ENCODE assay signal across 25 mouse cellular contexts in genomic region chr2:93425810-93426209, GRCm38 (mm10). TPM values are rescaled to one million over a fixed set of nuclear protein-coding genes. Genes with fewer than 3 reads are reported as not detected.
DNase-seq lines count a peak whose midpoint lies in the region; ATAC-seq and TF ChIP-seq lines count a peak whose summit lies in the region.
"Had no signal": no experiment of that assay in that cellular context is flagged by ENCODE, and none has a peak within 500 bp of the region (broad histone marks: within the 10 kb centered on the region; RNA-seq: fewer than 3 reads in every experiment).

No protein-coding gene starts in this region.

- no peak for TF ChIP-seq EP300 in lung, postnatal 0 days (IDR thresholded peaks at IDR 0.05)

- H3K4me2 ChIP-seq in hindbrain, embryonic 16.5 days (ENCODE audit: low read length): no peak overlapping the region
- no peak overlapping the region for H3K4me2 ChIP-seq in lung, embryonic 14.5 days
- no peak overlapping the region for H3K4me2 ChIP-seq in lung, postnatal 0 days (replicated peaks; ENCODE audit: low read depth, low read length)
- no peak overlapping the region for H3K4me2 ChIP-seq in limb, embryonic 14.5 days (replicated peaks; ENCODE audit: low read depth, low read length, severe bottlenecking)
- H3K4me2 ChIP-seq: embryonic facial prominence, embryonic 12.5 days; forebrain, embryonic 13.5 days; heart, embryonic 12.5 days; hindbrain, embryonic 12.5 days; midbrain, embryonic 12.5 days had no signal

- no peak for TF ChIP-seq POLR2A in limb, embryonic 14.5 days (IDR thresholded peaks at IDR 0.05; ENCODE audit: borderline replicate concordance, extremely low read depth, insufficient read depth, insufficient read length)

- peaks cover 24% of the 10 kb centered on the region; the same call in 1 of the 2 replicates for H3K27me3 ChIP-seq in hindbrain, embryonic 10.5 days (ENCODE audit: insufficient read depth, poor library complexity, severe bottlenecking)
- H3K27me3 ChIP-seq in hindbrain, embryonic 16.5 days (replicated peaks; ENCODE audit: control insufficient read depth, insufficient read depth, low read length): no peaks in the 10 kb centered on the region
- H3K27me3 ChIP-seq in lung, embryonic 14.5 days (ENCODE audit: insufficient read depth, low read length): no peaks in the 10 kb centered on the region
- H3K27me3 ChIP-seq in lung, postnatal 0 days (replicated peaks; ENCODE audit: insufficient read depth, low read length): no peaks in the 10 kb centered on the region
- no peaks in the 10 kb centered on the region for H3K27me3 ChIP-seq in limb, embryonic 14.5 days (ENCODE audit: control insufficient read depth, insufficient read depth, low read length)
- H3K27me3 ChIP-seq: embryonic facial prominence, embryonic 12.5 days; forebrain, embryonic 13.5 days; Patski had no signal

- no peak for ATAC-seq in hindbrain, embryonic 16.5 days
- ATAC-seq in lung, embryonic 14.5 days (ENCODE audit: insufficient read depth): peak; percentile 29; the same call in 1 of the 2 replicates
- no peak for ATAC-seq in lung, postnatal 0 days
- no peak for ATAC-seq in limb, embryonic 14.5 days (ENCODE audit: low FRiP score, low read depth)
- ATAC-seq: forebrain, embryonic 13.5 days; Patski had no signal

- no peak overlapping the region for H3K4me3 ChIP-seq in hindbrain, embryonic 10.5 days
- no peak overlapping the region for H3K4me3 ChIP-seq in hindbrain, embryonic 16.5 days (ENCODE audit: low read length)
- H3K4me3 ChIP-seq in lung, embryonic 14.5 days (ENCODE audit: low read depth, low read length): no peak overlapping the region
- H3K4me3 ChIP-seq in lung, postnatal 0 days (ENCODE audit: low read depth, low read length): no peak overlapping the region
- H3K4me3 ChIP-seq in limb, embryonic 14.5 days (replicated peaks; ENCODE audit: low read length): no peak overlapping the region
- H3K4me3 ChIP-seq: embryonic facial prominence, embryonic 12.5 days; erythroblast, embryonic 14.5 days; forebrain, embryonic 13.5 days; heart, embryonic 12.5 days; hindbrain, embryonic 12.5 days; midbrain, embryonic 12.5 days had no signal

- H3K9ac ChIP-seq in hindbrain, embryonic 16.5 days (ENCODE audit: low read depth, low read length): no peak overlapping the region
- H3K9ac ChIP-seq in lung, embryonic 14.5 days: no peak overlapping the region
- H3K9ac ChIP-seq in lung, postnatal 0 days (replicated peaks; ENCODE audit: low read depth): no peak overlapping the region
- H3K9ac ChIP-seq in limb, embryonic 14.5 days (ENCODE audit: low read depth, low read length, severe bottlenecking): no peak overlapping the region
- H3K9ac ChIP-seq: embryonic facial prominence, embryonic 12.5 days; forebrain, embryonic 13.5 days; heart, embryonic 12.5 days; hindbrain, embryonic 12.5 days; midbrain, embryonic 12.5 days had no signal

- H3K4me1 ChIP-seq in hindbrain, embryonic 10.5 days (replicated peaks): peaks cover 50% of the 10 kb centered on the region
- no peaks in the 10 kb centered on the region for H3K4me1 ChIP-seq in hindbrain, embryonic 16.5 days (ENCODE audit: control insufficient read depth, insufficient read depth, low read depth, low read length)
- H3K4me1 ChIP-seq in lung, embryonic 14.5 days (ENCODE audit: insufficient read depth): no peaks in the 10 kb centered on the region
- no peaks in the 10 kb centered on the region for H3K4me1 ChIP-seq in lung, postnatal 0 days (ENCODE audit: insufficient read depth, low read depth, low read length)
- no peaks in the 10 kb centered on the region for H3K4me1 ChIP-seq in limb, embryonic 14.5 days (ENCODE audit: control insufficient read depth, insufficient read depth, low read length)
- H3K4me1 ChIP-seq: embryonic facial prominence, embryonic 12.5 days; forebrain, embryonic 13.5 days; heart, embryonic 12.5 days had no signal

- no peaks in the 10 kb centered on the region for H3K9me3 ChIP-seq in hindbrain, embryonic 10.5 days
- no peaks in the 10 kb centered on the region for H3K9me3 ChIP-seq in hindbrain, embryonic 16.5 days (ENCODE audit: control insufficient read depth, low read length)
- no peaks in the 10 kb centered on the region for H3K9me3 ChIP-seq in lung, embryonic 14.5 days (ENCODE audit: low read depth, low read length)
- H3K9me3 ChIP-seq in lung, postnatal 0 days (ENCODE audit: low read length): no peaks in the 10 kb centered on the region
- H3K9me3 ChIP-seq in limb, embryonic 14.5 days (ENCODE audit: control insufficient read depth, low read length): no peaks in the 10 kb centered on the region
- H3K9me3 ChIP-seq: embryonic facial prominence, embryonic 12.5 days; forebrain, embryonic 13.5 days; G1E; heart, embryonic 12.5 days; hindbrain, embryonic 12.5 days; midbrain, embryonic 12.5 days had no signal

- 34% methylated on average over 4 of the region's 4 CpGs for WGBS in hindbrain, embryonic 10.5 days
- 52% methylated on average over 4 of the region's 4 CpGs for WGBS in hindbrain, embryonic 16.5 days
- 39% methylated on average over 4 of the region's 4 CpGs for WGBS in lung, embryonic 14.5 days
- 63% methylated on average over 4 of the region's 4 CpGs for WGBS in lung, postnatal 0 days
- 37% methylated on average over 4 of the region's 4 CpGs for WGBS in limb, embryonic 14.5 days

- DNase-seq in hindbrain, embryonic 10.5 days (ENCODE audit: low spot score): no peak
- no peak for DNase-seq in lung, embryonic 14.5 days
- no peak for DNase-seq in lung, postnatal 0 days (ENCODE audit: low spot score)
- DNase-seq in brain, adult 2 months (ENCODE audit: low read depth, low spot score): peak; percentile 71
- DNase-seq in limb, embryonic 14.5 days (ENCODE audit: low spot score): peak; percentile 38
- no peak for DNase-seq in T-cell, adult 2 months (ENCODE audit: low spot score)
- DNase-seq: adrenal gland, adult 2 months; cerebellum, adult 11-12 months; cerebellum, postnatal 10 days; gastrocnemius, postnatal 10 days; heart, postnatal 10 days; kidney, adult 2 months; layer of hippocampus, postnatal 36 days; right cerebral cortex, adult 18-20 months; thymus, postnatal 14 days had no signal

- H3K27ac ChIP-seq in hindbrain, embryonic 10.5 days: peak overlapping the region; percentile 71
- H3K27ac ChIP-seq in hindbrain, embryonic 16.5 days (ENCODE audit: low read depth, low read length): no peak overlapping the region
- H3K27ac ChIP-seq in lung, embryonic 14.5 days (ENCODE audit: low read depth): no peak overlapping the region
- no peak overlapping the region for H3K27ac ChIP-seq in lung, postnatal 0 days (ENCODE audit: low read length)
- H3K27ac ChIP-seq in limb, embryonic 14.5 days (replicated peaks; ENCODE audit: low read depth, low read length): no peak overlapping the region
- H3K27ac ChIP-seq: embryonic facial prominence, embryonic 12.5 days; forebrain, embryonic 13.5 days; kidney, postnatal 0 days; midbrain, embryonic 12.5 days had no signal

- H3K36me3 ChIP-seq in hindbrain, embryonic 10.5 days: no peaks in the 10 kb centered on the region
- no peaks in the 10 kb centered on the region for H3K36me3 ChIP-seq in hindbrain, embryonic 16.5 days (ENCODE audit: control insufficient read depth, insufficient read depth, low read length)
- no peaks in the 10 kb centered on the region for H3K36me3 ChIP-seq in lung, embryonic 14.5 days (ENCODE audit: insufficient read depth)
- no peaks in the 10 kb centered on the region for H3K36me3 ChIP-seq in lung, postnatal 0 days (ENCODE audit: insufficient read depth, low read length)
- no peaks in the 10 kb centered on the region for H3K36me3 ChIP-seq in limb, embryonic 14.5 days (ENCODE audit: control insufficient read depth, insufficient read depth, low read length)
- H3K36me3 ChIP-seq: embryonic facial prominence, embryonic 12.5 days; G1E; heart, embryonic 12.5 days; hindbrain, embryonic 12.5 days; midbrain, embryonic 12.5 days had no signal

- TF ChIP-seq CTCF in lung, embryonic 14.5 days (IDR thresholded peaks at IDR 0.05; ENCODE audit: low read depth): no peak
- no peak for TF ChIP-seq CTCF in lung, postnatal 0 days (IDR thresholded peaks at IDR 0.05)

RNA-seq across cellular contexts. Expression of gene Cd82, which starts 37.1 kb away (rescaled TPM):
- 6.2 and 10.3 TPM in 2 replicates for polyA plus RNA-seq in hindbrain, embryonic 10.5 days (2016; fragmentation: Nextera tagmentation; extraction: Ambion mirVana)
- polyA plus RNA-seq in hindbrain, embryonic 16.5 days (2015; fragmentation: Nextera tagmentation; extraction: Ambion mirVana): 24.5 and 26.8 TPM in 2 replicates
- polyA plus RNA-seq in lung, embryonic 14.5 days (2014; fragmentation: Nextera tagmentation; extraction: Ambion mirVana): 21.7 and 22.2 TPM in 2 replicates
- 94.1 and 106 TPM in 2 replicates for polyA plus RNA-seq in lung, postnatal 0 days (2015; fragmentation: Nextera tagmentation; extraction: Ambion mirVana)
- polyA plus RNA-seq in limb, embryonic 14.5 days (2012; rRNA removed): 52.3 and 56.6 TPM in 2 replicates
- polyA plus RNA-seq in limb, embryonic 14.5 days (2014; fragmentation: Nextera tagmentation; extraction: Ambion mirVana): 26.7 and 32.9 TPM in 2 replicates

Comparison
In these comparisons a context has a peak if more than half of its experiments do, and no peak if none do; other contexts are left out.
1. DNase-seq: peak in brain, adult 2 months (single experiment) and limb, embryonic 14.5 days (single experiment); none in hindbrain, embryonic 10.5 days (single experiment), lung, embryonic 14.5 days (single experiment), lung, postnatal 0 days (single experiment) and T-cell, adult 2 months (single experiment).